Mouse (Mus musculus): ENCODE data around the gene Hspbap1. TPM values are rescaled to one million over a fixed set of nuclear protein-coding genes. Genes with fewer than 3 reads are reported as not detected.

Hspbap1 gene
- polyA plus RNA-seq, 1 experiment: 6.3 TPM

GRCm38 (mm10) chr16:35777768-35778167, 7.6 kb downstream of the Hspbap1 start:
- TF ChIP-seq POLR2A (IDR thresholded peaks at IDR 0.05; ENCODE audit: low read depth, low read length) (no peak), CTCF (IDR thresholded peaks at IDR 0.05; ENCODE audit: extremely low read depth, insufficient read depth, insufficient read length, insufficient replicate concordance) (no peak)
- 96% methylated on average over 4 of the region's 4 CpGs for WGBS
- no peak for DNase-seq (ENCODE audit: low read depth in 1 of 2, low spot score in 2 of 2)

GRCm38 (mm10) chr16:35779681-35780080, 9.5 kb downstream of the Hspbap1 start:
- Histone ChIP-seq H3K27me3 (ENCODE audit: control insufficient read depth, insufficient read depth, low read length) (no peaks in the 10 kb centered on the region), H3K36me3 (ENCODE audit: control insufficient read depth, insufficient read depth, low read length) (no peaks in the 10 kb centered on the region), H3K27ac (ENCODE audit: insufficient read depth, low read length) (no peak overlapping the region), H3K4me1 (ENCODE audit: control insufficient read depth, insufficient read depth, insufficient read length) (peaks cover 11% of the 10 kb centered on the region; the same call in 1 of the 2 replicates), H3K4me3 (ENCODE audit: extremely low read depth, insufficient read depth, insufficient read length) (no peak overlapping the region)
- 93% methylated on average over 7 of the region's 7 CpGs for WGBS
- TF ChIP-seq POLR2A (IDR thresholded peaks at IDR 0.05; ENCODE audit: low read depth, low read length) (no peak), CTCF (IDR thresholded peaks at IDR 0.05; ENCODE audit: extremely low read depth, insufficient read depth, insufficient read length, insufficient replicate concordance) (no peak)
- DNase-seq (ENCODE audit: low read depth in 1 of 2, low spot score in 2 of 2): no peak

More at GRCm38 (mm10) chr16:35777768-35778167, 7.6 kb downstream of the Hspbap1 start:
- H3K27ac ChIP-seq (ENCODE audit: insufficient read depth, low read length): no peak overlapping the region
- H3K4me3 ChIP-seq (ENCODE audit: extremely low read depth, insufficient read depth, insufficient read length): no peak overlapping the region
- no peaks in the 10 kb centered on the region for H3K27me3 ChIP-seq (ENCODE audit: control insufficient read depth, insufficient read depth, low read length)
- peaks cover 2% of the 10 kb centered on the region; the same call in 1 of the 2 replicates for H3K4me1 ChIP-seq (ENCODE audit: control insufficient read depth, insufficient read depth, insufficient read length)
- no peaks in the 10 kb centered on the region for H3K36me3 ChIP-seq (ENCODE audit: control insufficient read depth, insufficient read depth, low read length)

GRCm38 (mm10) chr16:35781096-35781495, 10.9 kb downstream of the Hspbap1 start:
- no peak for DNase-seq (ENCODE audit: low read depth in 1 of 2, low spot score in 2 of 2)
- no peaks in the 10 kb centered on the region for H3K36me3 ChIP-seq (ENCODE audit: control insufficient read depth, insufficient read depth, low read length)
- peaks cover 10% of the 10 kb centered on the region; the same call in 1 of the 2 replicates for H3K4me1 ChIP-seq (ENCODE audit: control insufficient read depth, insufficient read depth, insufficient read length)
- H3K4me3 ChIP-seq (ENCODE audit: extremely low read depth, insufficient read depth, insufficient read length): no peak overlapping the region
- H3K27ac ChIP-seq (ENCODE audit: insufficient read depth, low read length): no peak overlapping the region
- 91% methylated on average over 9 of the region's 9 CpGs for WGBS
- no peaks in the 10 kb centered on the region for H3K27me3 ChIP-seq (ENCODE audit: control insufficient read depth, insufficient read depth, low read length)
- no peak for TF ChIP-seq POLR2A (IDR thresholded peaks at IDR 0.05; ENCODE audit: low read depth, low read length)

DNA sequence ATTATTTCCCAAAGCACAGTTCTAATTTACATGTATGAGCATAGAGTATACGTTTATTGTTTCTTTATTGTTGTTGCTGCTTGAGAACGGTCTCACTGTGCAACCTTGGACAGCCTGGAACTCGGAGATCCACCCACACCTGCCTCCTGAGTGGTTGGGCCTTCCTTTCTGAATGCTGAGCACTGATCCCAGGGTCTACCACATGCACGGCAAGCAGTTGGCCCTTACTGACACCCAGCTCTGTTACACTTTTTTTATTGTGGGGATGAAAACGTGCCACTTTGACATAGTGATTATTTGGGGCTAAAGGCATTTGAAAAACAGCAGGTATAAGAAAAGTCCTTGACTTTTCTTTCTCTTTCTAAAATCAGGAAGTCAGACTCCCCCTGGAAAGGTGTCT, 11.5 kb downstream of the Hspbap1 start:
- Histone ChIP-seq H3K27ac (ENCODE audit: insufficient read depth, low read length) (no peak overlapping the region), H3K4me1 (ENCODE audit: control insufficient read depth, insufficient read depth, insufficient read length) (peaks cover 8% of the 10 kb centered on the region; the same call in 1 of the 2 replicates), H3K36me3 (ENCODE audit: control insufficient read depth, insufficient read depth, low read length) (no peaks in the 10 kb centered on the region), H3K27me3 (ENCODE audit: control insufficient read depth, insufficient read depth, low read length) (no peaks in the 10 kb centered on the region), H3K4me3 (ENCODE audit: extremely low read depth, insufficient read depth, insufficient read length) (no peak overlapping the region)
- WGBS: 84% methylated on average over 5 of the region's 5 CpGs
- DNase-seq (ENCODE audit: low read depth in 1 of 2, low spot score in 2 of 2): no peak
- TF ChIP-seq POLR2A (IDR thresholded peaks at IDR 0.05; ENCODE audit: low read depth, low read length): no peak
- TF ChIP-seq CTCF (IDR thresholded peaks at IDR 0.05; ENCODE audit: extremely low read depth, insufficient read depth, insufficient read length, insufficient replicate concordance): no peak

DNA sequence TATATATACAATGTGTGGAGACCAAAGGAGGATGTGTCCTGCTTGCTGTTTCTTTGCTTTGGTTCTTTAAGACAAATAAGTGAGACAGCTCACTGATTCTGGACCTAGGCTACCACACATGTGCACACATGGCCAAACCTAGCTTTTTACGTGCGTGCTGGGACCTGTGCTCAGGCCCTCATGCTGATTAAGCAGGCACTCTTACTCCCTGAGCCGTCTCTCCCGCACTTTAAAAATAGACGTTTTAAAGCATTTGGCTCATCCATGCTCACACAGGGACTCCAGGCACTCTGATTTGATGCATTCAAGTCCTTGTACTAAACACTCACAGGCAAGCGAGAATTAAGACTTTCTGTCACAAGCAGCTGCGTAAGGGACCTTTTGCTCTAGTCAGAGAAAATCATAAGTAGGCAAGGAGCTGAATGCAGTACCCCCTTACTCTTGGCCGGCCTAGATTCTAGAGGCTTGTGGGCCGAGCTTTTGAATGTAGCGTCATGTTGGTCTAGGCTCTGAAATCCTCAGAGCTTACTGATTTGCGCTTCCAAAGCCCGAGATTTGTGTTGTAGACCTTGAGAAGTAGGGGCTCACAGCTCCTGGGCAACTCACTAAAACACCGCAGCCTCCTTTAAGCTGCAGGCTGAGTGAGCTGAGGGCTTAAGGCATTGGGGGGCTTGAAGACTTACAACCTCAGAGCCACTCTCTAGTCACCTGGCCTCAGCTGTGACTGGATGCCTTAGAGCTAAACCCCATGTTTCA, 12.5 kb downstream of the Hspbap1 start:
- 94% methylated on average over 13 of the region's 13 CpGs for WGBS
- no peaks in the 10 kb centered on the region for H3K36me3 ChIP-seq (ENCODE audit: control insufficient read depth, insufficient read depth, low read length)

DNA sequence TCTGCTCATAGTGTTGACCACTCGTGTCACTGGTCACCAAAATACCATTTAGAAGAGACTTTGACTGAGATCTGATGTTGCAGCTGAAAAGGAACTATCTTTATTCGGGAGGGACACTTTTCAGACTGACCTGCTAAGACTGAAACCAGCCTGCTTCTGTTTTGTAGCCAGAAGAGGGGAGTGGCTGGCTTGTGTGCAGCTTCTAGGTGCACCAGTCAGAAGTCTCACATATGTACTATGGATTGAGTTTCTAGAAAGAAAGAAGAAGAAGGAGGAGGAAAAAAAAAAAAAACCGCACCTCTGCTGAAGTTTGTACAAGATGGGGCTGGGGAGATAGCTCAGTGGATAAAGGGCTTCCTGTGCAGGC, 13.0 kb downstream of the Hspbap1 start:
- Histone ChIP-seq H3K36me3 (ENCODE audit: control insufficient read depth, insufficient read depth, low read length) (no peaks in the 10 kb centered on the region; the same call in 1 of the 2 replicates), H3K27ac (ENCODE audit: insufficient read depth, low read length) (no peak overlapping the region), H3K4me1 (ENCODE audit: control insufficient read depth, insufficient read depth, insufficient read length) (peaks cover 8% of the 10 kb centered on the region; the same call in 1 of the 2 replicates), H3K27me3 (ENCODE audit: control insufficient read depth, insufficient read depth, low read length) (no peaks in the 10 kb centered on the region), H3K4me3 (ENCODE audit: extremely low read depth, insufficient read depth, insufficient read length) (no peak overlapping the region)
- WGBS: 65% methylated on average over 3 of the region's 3 CpGs
- DNase-seq (ENCODE audit: low read depth in 1 of 2, low spot score in 2 of 2): no peak
- TF ChIP-seq CTCF (IDR thresholded peaks at IDR 0.05; ENCODE audit: extremely low read depth, insufficient read depth, insufficient read length, insufficient replicate concordance): no peak
- TF ChIP-seq POLR2A (IDR thresholded peaks at IDR 0.05; ENCODE audit: low read depth, low read length): no peak

More for the DNA sequence above, 12.5 kb downstream of the Hspbap1 start:
- TF ChIP-seq POLR2A (IDR thresholded peaks at IDR 0.05; ENCODE audit: low read depth, low read length): no peak
- no peak for TF ChIP-seq CTCF (IDR thresholded peaks at IDR 0.05; ENCODE audit: extremely low read depth, insufficient read depth, insufficient read length, insufficient replicate concordance)
- no peak overlapping the region for H3K4me3 ChIP-seq (ENCODE audit: extremely low read depth, insufficient read depth, insufficient read length)
- H3K4me1 ChIP-seq (ENCODE audit: control insufficient read depth, insufficient read depth, insufficient read length): peaks cover 8% of the 10 kb centered on the region; the same call in 1 of the 2 replicates
- DNase-seq (ENCODE audit: low read depth in 1 of 2, low spot score in 2 of 2): no peak
- no peak overlapping the region for H3K27ac ChIP-seq (ENCODE audit: insufficient read depth, low read length)
- no peaks in the 10 kb centered on the region for H3K27me3 ChIP-seq (ENCODE audit: control insufficient read depth, insufficient read depth, low read length)

DNA sequence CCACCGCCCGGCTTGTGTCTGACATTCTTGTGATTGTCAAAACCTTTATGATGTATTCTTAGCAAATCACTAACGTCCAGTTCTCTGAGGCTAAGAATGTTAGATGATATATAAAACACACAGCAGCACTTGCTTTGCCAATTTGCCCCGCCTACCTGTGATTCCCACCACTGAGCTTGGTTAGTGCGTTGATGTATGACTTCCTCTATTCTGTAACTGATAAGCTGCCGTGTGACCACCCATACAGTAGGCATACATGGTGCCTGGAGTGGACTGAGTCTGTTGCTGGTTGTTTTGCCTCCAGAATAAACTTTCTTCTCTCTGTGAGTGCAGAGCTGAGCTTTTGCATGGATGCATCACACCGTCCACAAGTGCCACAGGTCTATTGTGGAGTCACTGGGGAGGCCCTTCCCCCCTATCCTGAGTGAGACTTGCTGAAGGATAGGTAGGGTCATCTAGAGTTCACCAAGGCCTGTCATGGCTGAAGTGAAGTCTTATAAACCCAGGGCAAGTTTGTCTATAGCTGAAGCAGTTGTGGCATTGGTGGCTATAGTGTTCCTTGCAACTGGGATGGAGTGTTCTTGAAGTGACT, 14.1 kb downstream of the Hspbap1 start:
- H3K27me3 ChIP-seq (ENCODE audit: control insufficient read depth, insufficient read depth, low read length): no peaks in the 10 kb centered on the region
- peaks cover 6% of the 10 kb centered on the region; the same call in 1 of the 2 replicates for H3K36me3 ChIP-seq (ENCODE audit: control insufficient read depth, insufficient read depth, low read length)
- H3K27ac ChIP-seq (ENCODE audit: insufficient read depth, low read length): no peak overlapping the region
- 50% methylated on average over 7 of the region's 7 CpGs for WGBS
- peaks cover 8% of the 10 kb centered on the region; the same call in 1 of the 2 replicates for H3K4me1 ChIP-seq (ENCODE audit: control insufficient read depth, insufficient read depth, insufficient read length)
- DNase-seq (ENCODE audit: low read depth in 1 of 2, low spot score in 2 of 2): no peak
- no peak overlapping the region for H3K4me3 ChIP-seq (ENCODE audit: extremely low read depth, insufficient read depth, insufficient read length)
- TF ChIP-seq POLR2A (IDR thresholded peaks at IDR 0.05; ENCODE audit: low read depth, low read length) (no peak), CTCF (IDR thresholded peaks at IDR 0.05; ENCODE audit: extremely low read depth, insufficient read depth, insufficient read length, insufficient replicate concordance) (no peak)

Data from spleen, adult 2 months (tissue).